In genomic region chr4:67425712-67426111, GRCm38 (mm10) we compare ENCODE assay signal across 24 mouse cellular contexts.
"Had no signal": no experiment of that assay in that cellular context is flagged by ENCODE, and none has a peak within 500 bp of the region (broad histone marks: within the 10 kb centered on the region; RNA-seq: fewer than 3 reads in every experiment).

No protein-coding gene starts in this region.

- H3K36me3 ChIP-seq: heart, embryonic 10.5 days; heart, embryonic 12.5 days; hindbrain, embryonic 12.5 days; hindbrain, embryonic 15.5 days; intestine, embryonic 15.5 days; limb, embryonic 10.5 days; limb, embryonic 12.5 days had no signal

- H3K27ac ChIP-seq: gastrocnemius, adult 2 months; heart, embryonic 10.5 days; hindbrain, embryonic 12.5 days; hindbrain, embryonic 15.5 days; intestine, embryonic 15.5 days; layer of hippocampus, adult 2 months; left cerebral cortex, adult 2 months; limb, embryonic 10.5 days; limb, embryonic 12.5 days had no signal

- H3K9me3 ChIP-seq: heart, embryonic 10.5 days; heart, embryonic 12.5 days; hindbrain, embryonic 12.5 days; hindbrain, embryonic 15.5 days; intestine, embryonic 15.5 days; limb, embryonic 10.5 days; limb, embryonic 12.5 days had no signal

- DNase-seq: gastrocnemius, adult 2 months; gastrocnemius, postnatal 10 days; gastrocnemius, postnatal 25 days; heart, adult 18-20 months; heart, postnatal 10 days; heart, postnatal 4 days; kidney, adult 18-20 months; kidney, adult 8-10 months; kidney, postnatal 10 days; kidney, postnatal 25 days; kidney, postnatal 4 days; liver had no signal

- H3K4me2 ChIP-seq: heart, embryonic 12.5 days; hindbrain, embryonic 12.5 days; hindbrain, embryonic 15.5 days; intestine, embryonic 15.5 days; limb, embryonic 12.5 days; liver, embryonic 11.5 days had no signal

- ATAC-seq: inflammation-experienced regulatory T-cells, adult 6 months; intestine, embryonic 15.5 days; intestine, postnatal 0 days had no signal

- H3K9ac ChIP-seq: heart, embryonic 12.5 days; hindbrain, embryonic 12.5 days; hindbrain, embryonic 15.5 days; intestine, embryonic 15.5 days; limb, embryonic 12.5 days had no signal

- H3K4me1 ChIP-seq: heart, embryonic 10.5 days; heart, embryonic 12.5 days; hindbrain, embryonic 12.5 days; hindbrain, embryonic 15.5 days; intestine, embryonic 15.5 days; limb, embryonic 10.5 days; limb, embryonic 12.5 days had no signal

- H3K4me3 ChIP-seq: gastrocnemius, adult 2 months; heart, embryonic 10.5 days; heart, embryonic 12.5 days; hindbrain, embryonic 12.5 days; hindbrain, embryonic 15.5 days; intestine, embryonic 15.5 days; layer of hippocampus, adult 2 months; left cerebral cortex, adult 2 months; limb, embryonic 10.5 days; limb, embryonic 12.5 days had no signal

- H3K27me3 ChIP-seq: heart, embryonic 12.5 days; hindbrain, embryonic 12.5 days; hindbrain, embryonic 15.5 days; intestine, embryonic 15.5 days; limb, embryonic 12.5 days had no signal
